Mouse (Mus musculus) mesoderm, embryonic 11.5 days (tissue): Measurements from ENCODE around the gene Bcl2a1d.
"Not testable (repeated sequence)": the region's sequence is repeated elsewhere in the genome, so short reads cannot be mapped to it uniquely, and the experiment has no call there.

ENCODE experiments used
- DNase-seq: peaks from one replicate; pipeline ENCODE4 v3.0.0-alpha.2; 2012; ENCODE audit warnings: low read depth, low spot score

Bcl2a1d gene

GRCm38 (mm10) chr9:88698746-88699145 is 33.0 kb downstream of the Bcl2a1d start:
- DNase-seq = not testable (repeated sequence)

GRCm38 (mm10) chr9:88691307-88691706 is 40.4 kb downstream of the Bcl2a1d start:
- not testable (repeated sequence) for DNase-seq

- not testable (repeated sequence) for DNase-seq
Measured at GRCm38 (mm10) chr9:88689451-88689850, 42.3 kb downstream of the Bcl2a1d start.

- DNase-seq = not testable (repeated sequence)
Measured at GRCm38 (mm10) chr9:88686719-88687118, 45.0 kb downstream of the Bcl2a1d start.
